Mouse (Mus musculus): ENCODE data around the gene Gpr84. TPM values are rescaled to one million over a fixed set of nuclear protein-coding genes. Genes with fewer than 3 reads are reported as not detected.

Gpr84 gene
- polyA plus RNA-seq, 1 experiment = 0.05 TPM

GRCm38 (mm10) chr15:103356130-103356529, 45.7 kb upstream of the Gpr84 start:
- Histone ChIP-seq H3K36me3 (ENCODE audit: control insufficient read depth, insufficient read depth) (peaks cover 60% of the 10 kb centered on the region), H3ac (ENCODE audit: control insufficient read depth, insufficient read length) (no peak overlapping the region), H3K79me2 (ENCODE audit: control insufficient read depth, insufficient read depth) (peaks cover 32% of the 10 kb centered on the region), H3K4me3 (no peak overlapping the region), H3K27me3 (ENCODE audit: control insufficient read depth, insufficient read depth, insufficient read length) (no peaks in the 10 kb centered on the region), H3K4me2 (ENCODE audit: low read depth) (peak overlapping the region; percentile 28)
- TF ChIP-seq E2F4 (IDR thresholded peaks at IDR 0.05; ENCODE audit: insufficient read depth) (no peak), MYOG (IDR thresholded peaks at IDR 0.05; ENCODE audit: control insufficient read depth in 1 of 3, insufficient read depth in 1 of 3, insufficient read length in 2 of 3, low read depth in 2 of 3) (peak in 2 of 3 experiments; percentile 9 to 73), MYOD1 (IDR thresholded peaks at IDR 0.05; ENCODE audit: control insufficient read depth in 1 of 3, insufficient read length in 2 of 3, low read depth in 2 of 3) (peak in 2 of 3 experiments; percentile 26 to 80)

- no peak overlapping the region for H3K4me3 ChIP-seq
- H3ac ChIP-seq (ENCODE audit: control insufficient read depth, insufficient read length) = no peak overlapping the region
- no peaks in the 10 kb centered on the region for H3K27me3 ChIP-seq (ENCODE audit: control insufficient read depth, insufficient read depth, insufficient read length)
- TF ChIP-seq MYOD1 (IDR thresholded peaks at IDR 0.05; ENCODE audit: control insufficient read depth in 1 of 3, insufficient read length in 2 of 3, low read depth in 2 of 3) = no peak
- no peak for TF ChIP-seq E2F4 (IDR thresholded peaks at IDR 0.05; ENCODE audit: insufficient read depth)
- TF ChIP-seq CEBPB (IDR thresholded peaks at IDR 0.05; ENCODE audit: insufficient read depth, poor library complexity, severe bottlenecking) = no peak
- TF ChIP-seq MYOG (IDR thresholded peaks at IDR 0.05; ENCODE audit: control insufficient read depth in 1 of 3, insufficient read depth in 1 of 3, insufficient read length in 2 of 3, low read depth in 2 of 3) = no peak
- no peak for TF ChIP-seq REST (IDR thresholded peaks at IDR 0.05; ENCODE audit: insufficient read depth, insufficient read length)
- TF ChIP-seq MAX (IDR thresholded peaks at IDR 0.05; ENCODE audit: low read depth) = no peak
- TF ChIP-seq SRF (IDR thresholded peaks at IDR 0.05; ENCODE audit: control insufficient read depth, insufficient read length, low read depth) = no peak
- TF ChIP-seq TCF12 (IDR thresholded peaks at IDR 0.05; ENCODE audit: insufficient read depth, poor library complexity, severe bottlenecking) = no peak
- TF ChIP-seq USF1 (IDR thresholded peaks at IDR 0.05; ENCODE audit: low read depth) = no peak
- no peak for TF ChIP-seq POLR2AphosphoS2 (IDR thresholded peaks at IDR 0.05; ENCODE audit: insufficient read length, low read depth)
- no peak for TF ChIP-seq POLR2A (IDR thresholded peaks at IDR 0.05; ENCODE audit: insufficient read length, low read depth)
- H3K36me3 ChIP-seq (ENCODE audit: control insufficient read depth, insufficient read depth) = peaks cover 68% of the 10 kb centered on the region
- peaks cover 25% of the 10 kb centered on the region for H3K79me2 ChIP-seq (ENCODE audit: control insufficient read depth, insufficient read depth)
- H3K4me2 ChIP-seq (ENCODE audit: low read depth) = peak overlapping the region; percentile 28
Measured at GRCm38 (mm10) chr15:103355420-103355819, 45.0 kb upstream of the Gpr84 start.

- H3K36me3 ChIP-seq (ENCODE audit: control insufficient read depth, insufficient read depth) = peaks cover 75% of the 10 kb centered on the region
- peaks cover 19% of the 10 kb centered on the region for H3K79me2 ChIP-seq (ENCODE audit: control insufficient read depth, insufficient read depth)
- H3K4me3 ChIP-seq = no peak overlapping the region
- no peak for TF ChIP-seq CEBPB (IDR thresholded peaks at IDR 0.05; ENCODE audit: insufficient read depth, poor library complexity, severe bottlenecking)
- TF ChIP-seq TCF3 (IDR thresholded peaks at IDR 0.05; ENCODE audit: insufficient read length, low read depth) = no peak
- no peak for TF ChIP-seq TCF12 (IDR thresholded peaks at IDR 0.05; ENCODE audit: insufficient read depth, poor library complexity, severe bottlenecking)
- no peak for TF ChIP-seq REST (IDR thresholded peaks at IDR 0.05; ENCODE audit: insufficient read depth, insufficient read length)
- TF ChIP-seq USF1 (IDR thresholded peaks at IDR 0.05; ENCODE audit: low read depth) = no peak
- TF ChIP-seq POLR2A (IDR thresholded peaks at IDR 0.05; ENCODE audit: insufficient read length, low read depth) = no peak
- TF ChIP-seq E2F4 (IDR thresholded peaks at IDR 0.05; ENCODE audit: insufficient read depth) = no peak
- no peak for TF ChIP-seq SRF (IDR thresholded peaks at IDR 0.05; ENCODE audit: control insufficient read depth, insufficient read length, low read depth)
- no peak for TF ChIP-seq POLR2AphosphoS2 (IDR thresholded peaks at IDR 0.05; ENCODE audit: insufficient read length, low read depth)
- TF ChIP-seq MYOG (IDR thresholded peaks at IDR 0.05; ENCODE audit: control insufficient read depth in 1 of 3, insufficient read depth in 1 of 3, insufficient read length in 2 of 3, low read depth in 2 of 3) = no peak
- no peak for TF ChIP-seq MYOD1 (IDR thresholded peaks at IDR 0.05; ENCODE audit: control insufficient read depth in 1 of 3, insufficient read length in 2 of 3, low read depth in 2 of 3)
- no peak for TF ChIP-seq MAX (IDR thresholded peaks at IDR 0.05; ENCODE audit: low read depth)
- no peak overlapping the region for H3K4me2 ChIP-seq (ENCODE audit: low read depth)
- H3K27me3 ChIP-seq (ENCODE audit: control insufficient read depth, insufficient read depth, insufficient read length) = no peaks in the 10 kb centered on the region
- no peak overlapping the region for H3ac ChIP-seq (ENCODE audit: control insufficient read depth, insufficient read length)
Measured at GRCm38 (mm10) chr15:103354690-103355089, 44.3 kb upstream of the Gpr84 start.

- TF ChIP-seq TCF3 (IDR thresholded peaks at IDR 0.05; ENCODE audit: insufficient read length, low read depth) = no peak
- TF ChIP-seq POLR2A (IDR thresholded peaks at IDR 0.05; ENCODE audit: insufficient read length, low read depth) = peak; percentile 8
- no peak for TF ChIP-seq E2F4 (IDR thresholded peaks at IDR 0.05; ENCODE audit: insufficient read depth)
- no peak for TF ChIP-seq REST (IDR thresholded peaks at IDR 0.05; ENCODE audit: insufficient read depth, insufficient read length)
- TF ChIP-seq CEBPB (IDR thresholded peaks at IDR 0.05; ENCODE audit: insufficient read depth, poor library complexity, severe bottlenecking) = no peak
- no peak for TF ChIP-seq MAX (IDR thresholded peaks at IDR 0.05; ENCODE audit: low read depth)
- H3K36me3 ChIP-seq (ENCODE audit: control insufficient read depth, insufficient read depth) = peaks cover 85% of the 10 kb centered on the region
- no peaks in the 10 kb centered on the region for H3K27me3 ChIP-seq (ENCODE audit: control insufficient read depth, insufficient read depth, insufficient read length)
- no peak overlapping the region for H3K4me2 ChIP-seq (ENCODE audit: low read depth)
- no peak overlapping the region for H3K4me3 ChIP-seq
- peaks cover 19% of the 10 kb centered on the region for H3K79me2 ChIP-seq (ENCODE audit: control insufficient read depth, insufficient read depth)
- no peak overlapping the region for H3ac ChIP-seq (ENCODE audit: control insufficient read depth, insufficient read length)
Measured at GRCm38 (mm10) chr15:103353511-103354256, 43.3 kb upstream of the Gpr84 start.

- no peak overlapping the region for H3K4me3 ChIP-seq
- peaks cover 93% of the 10 kb centered on the region for H3K36me3 ChIP-seq (ENCODE audit: control insufficient read depth, insufficient read depth)
- no peak overlapping the region for H3K4me2 ChIP-seq (ENCODE audit: low read depth)
- no peak overlapping the region for H3ac ChIP-seq (ENCODE audit: control insufficient read depth, insufficient read length)
- TF ChIP-seq SRF (IDR thresholded peaks at IDR 0.05; ENCODE audit: control insufficient read depth, insufficient read length, low read depth) (no peak), MYOD1 (IDR thresholded peaks at IDR 0.05; ENCODE audit: control insufficient read depth in 1 of 3, insufficient read length in 2 of 3, low read depth in 2 of 3) (no peak), TCF3 (IDR thresholded peaks at IDR 0.05; ENCODE audit: insufficient read length, low read depth) (no peak), TCF12 (IDR thresholded peaks at IDR 0.05; ENCODE audit: insufficient read depth, poor library complexity, severe bottlenecking) (no peak), E2F4 (IDR thresholded peaks at IDR 0.05; ENCODE audit: insufficient read depth) (no peak), CEBPB (IDR thresholded peaks at IDR 0.05; ENCODE audit: insufficient read depth, poor library complexity, severe bottlenecking) (0 out of 2 replicates have a peak, but pooled peaks have one; percentile 49), MYOG (IDR thresholded peaks at IDR 0.05; ENCODE audit: control insufficient read depth in 1 of 3, insufficient read depth in 1 of 3, insufficient read length in 2 of 3, low read depth in 2 of 3) (no peak), POLR2AphosphoS2 (IDR thresholded peaks at IDR 0.05; ENCODE audit: insufficient read length, low read depth) (peak; percentile 33)
- peaks cover 12% of the 10 kb centered on the region for H3K79me2 ChIP-seq (ENCODE audit: control insufficient read depth, insufficient read depth)
- H3K27me3 ChIP-seq (ENCODE audit: control insufficient read depth, insufficient read depth, insufficient read length) = no peaks in the 10 kb centered on the region
Measured at GRCm38 (mm10) chr15:103352856-103353255, 42.4 kb upstream of the Gpr84 start.
